Mouse (Mus musculus) midbrain, embryonic 14.5 days (tissue): ENCODE data around the gene Ppp1r9b. TPM values are rescaled to one million over a fixed set of nuclear protein-coding genes. Genes with fewer than 3 reads are reported as not detected.

ENCODE experiments used
- ATAC-seq: fragments of 200-750 bp; cut with Nextera tagmentation; 2 replicates; pipeline ENCODE4 v1.8.0; 2017; ENCODE audit warnings: moderate number of reproducible peaks, moderate library complexity; ENCODE audit not compliant: low FRiP score, low TSS enrichment
- DNase-seq: peaks from one replicate; pipeline ENCODE4 v3.0.0-alpha.2; 2015
- H3K27ac ChIP-seq: fragments of 300-500 bp; sonication (generic); replicated peaks from 2 replicates; pipeline ENCODE4 v1.5.1; 2014; ENCODE audit warnings: mild to moderate bottlenecking, low read depth, low read length, moderate library complexity
- H3K27me3 ChIP-seq: fragments of 300-500 bp; sonication (generic); 2 replicates; pipeline ENCODE4 v1.6.1; 2014; ENCODE audit warnings: low read length, control low read depth, mixed read lengths; ENCODE audit not compliant: control insufficient read depth, insufficient read depth
- H3K36me3 ChIP-seq: fragments of 300-500 bp; sonication (generic); 2 replicates; pipeline ENCODE4 v1.6.1; 2014; ENCODE audit warnings: low read length, control low read depth; ENCODE audit not compliant: control insufficient read depth, insufficient read depth
- H3K4me1 ChIP-seq: fragments of 300-500 bp; sonication (generic); 2 replicates; pipeline ENCODE4 v1.6.1; 2014; ENCODE audit warnings: mild to moderate bottlenecking, antibody characterized with exemption, low read length, control low read depth; ENCODE audit not compliant: control insufficient read depth, insufficient read depth
- H3K4me2 ChIP-seq: fragments of 300-500 bp; sonication (generic); 2 replicates; pipeline ENCODE4 v1.6.1; 2014; ENCODE audit warnings: mild to moderate bottlenecking, low read length, moderate library complexity
- H3K4me3 ChIP-seq: fragments of 300-500 bp; sonication (generic); replicated peaks from 2 replicates; pipeline ENCODE4 v1.5.1; 2014; ENCODE audit warnings: low read depth, low read length
- H3K9ac ChIP-seq: fragments of 300-500 bp; sonication (generic); replicated peaks from 2 replicates; pipeline ENCODE4 v1.6.1; 2014; ENCODE audit warnings: mild to moderate bottlenecking, low read length, moderate library complexity
- H3K9me3 ChIP-seq: fragments of 300-500 bp; sonication (generic); 2 replicates; pipeline ENCODE4 v1.6.1; 2016; ENCODE audit warnings: low read length, control low read depth, mixed read lengths; ENCODE audit not compliant: control insufficient read depth
- WGBS: fragments of 180-500 bp; shearing (Covaris S2); extraction: QIAGEN DNeasy Blood & Tissue Kit; methylation state at CpG from one replicate; pipeline ENCODE4 v1.1.7; 2014; 5-methylcytosine and 5-hydroxymethylcytosine counted together
- polyA plus RNA-seq: library from polyadenylated mRNA; unstranded; fragments of >200 nt; fragmentation: Nextera tagmentation; extraction: Ambion mirVana; gene quantifications from 2 replicates; pipeline ENCODE4 v1.2.1, GENCODE M21; 2014

Ppp1r9b gene
- polyA plus RNA-seq, 1 experiment from 2014 or later, result 27.6 TPM

DNA sequence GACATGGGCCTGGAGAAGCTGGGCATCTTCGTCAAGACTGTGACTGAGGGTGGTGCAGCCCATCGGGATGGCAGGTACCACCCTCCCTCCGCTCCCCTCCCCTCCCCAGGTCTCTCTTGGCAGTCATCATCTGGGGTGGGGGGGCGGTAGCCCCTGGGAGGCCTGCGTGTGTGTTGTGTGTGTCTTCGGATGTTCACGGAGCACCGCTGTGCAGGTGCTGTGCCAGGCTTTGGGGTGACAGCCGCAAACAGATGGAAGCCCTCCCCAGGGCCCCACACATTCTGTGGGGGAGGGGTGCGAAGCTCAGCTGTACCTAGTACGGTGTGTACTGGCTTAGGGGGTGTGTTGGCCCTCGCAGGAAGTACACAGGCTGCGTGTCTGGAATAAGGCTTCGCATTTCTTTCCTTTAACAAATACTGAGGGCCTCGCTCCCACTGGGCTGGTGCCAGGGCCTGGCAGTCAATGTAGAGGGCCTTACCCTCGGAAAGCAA, 7.3 kb downstream of the Ppp1r9b start:
- peaks cover 39% of the 10 kb centered on the region for H3K4me1 ChIP-seq
- DNase-seq, result no peak
- no peak overlapping the region for H3K4me3 ChIP-seq
- H3K4me2 ChIP-seq, result no peak overlapping the region
- H3K27me3 ChIP-seq, result no peaks in the 10 kb centered on the region
- no peak for ATAC-seq
- H3K27ac ChIP-seq, result no peak overlapping the region
- 80% methylated on average over 16 of the region's 16 CpGs for WGBS
- peaks cover 67% of the 10 kb centered on the region for H3K36me3 ChIP-seq
- H3K9ac ChIP-seq, result no peak overlapping the region
- no peaks in the 10 kb centered on the region for H3K9me3 ChIP-seq

DNA sequence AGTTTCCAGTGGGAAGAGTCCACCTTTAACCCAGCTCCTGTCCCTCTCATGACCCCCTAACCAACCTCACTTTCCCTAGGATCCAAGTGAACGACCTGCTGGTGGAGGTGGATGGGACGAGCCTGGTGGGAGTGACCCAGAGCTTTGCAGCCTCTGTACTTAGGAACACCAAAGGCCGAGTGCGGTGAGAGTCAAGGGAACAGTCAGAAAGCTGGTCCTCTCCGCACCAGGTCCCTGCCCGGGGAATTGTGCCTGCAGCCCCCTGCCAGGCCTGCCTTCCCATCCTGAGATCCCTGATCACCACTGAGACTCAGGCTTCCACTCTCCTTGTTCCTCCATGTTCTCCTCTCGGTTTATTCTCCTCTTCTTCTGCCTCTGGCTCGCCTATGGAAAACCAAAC, 9.3 kb downstream of the Ppp1r9b start:
- H3K36me3 ChIP-seq, result peaks cover 88% of the 10 kb centered on the region
- WGBS, result 80% methylated on average over 8 of the region's 8 CpGs
- DNase-seq, result no peak

DNA sequence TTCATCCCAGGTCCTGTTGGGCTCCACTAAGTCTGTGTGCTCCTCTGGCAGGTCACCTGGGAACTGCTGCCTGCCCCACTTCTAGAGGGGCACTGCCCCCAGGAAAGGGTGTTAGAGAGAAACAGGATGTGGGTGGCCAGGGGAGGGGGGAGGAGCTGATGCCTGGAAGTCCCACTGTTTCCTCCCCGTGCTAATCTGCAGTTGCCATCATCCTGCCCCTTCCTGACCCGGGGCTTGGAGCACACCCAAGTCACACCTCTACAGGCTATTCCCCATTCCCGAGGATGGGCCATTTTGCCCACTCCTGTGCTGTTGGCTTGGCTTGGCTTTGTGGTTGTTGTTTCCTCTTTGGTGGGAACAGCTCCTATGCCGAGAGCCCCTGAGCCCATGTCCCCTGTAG, 9.7 kb downstream of the Ppp1r9b start:
- DNase-seq (no peak), ATAC-seq (no peak)
- peak overlapping the region; percentile 21 for H3K4me2 ChIP-seq
- no peaks in the 10 kb centered on the region for H3K9me3 ChIP-seq
- H3K4me1 ChIP-seq, result peaks cover 14% of the 10 kb centered on the region
- 54% methylated on average over 4 of the region's 4 CpGs for WGBS
- H3K27ac ChIP-seq, result peak overlapping the region; percentile 78
- H3K9ac ChIP-seq, result no peak overlapping the region
- no peaks in the 10 kb centered on the region for H3K27me3 ChIP-seq
- H3K36me3 ChIP-seq, result peaks cover 92% of the 10 kb centered on the region
- no peak overlapping the region for H3K4me3 ChIP-seq

More for the DNA sequence above, 9.3 kb downstream of the Ppp1r9b start:
- no peaks in the 10 kb centered on the region for H3K27me3 ChIP-seq
- H3K4me2 ChIP-seq, result no peak overlapping the region
- no peaks in the 10 kb centered on the region for H3K9me3 ChIP-seq
- H3K27ac ChIP-seq, result peak overlapping the region; percentile 78; the same call in 1 of the 2 replicates
- no peak overlapping the region for H3K9ac ChIP-seq
- peaks cover 19% of the 10 kb centered on the region for H3K4me1 ChIP-seq
- H3K4me3 ChIP-seq, result no peak overlapping the region
- no peak for ATAC-seq

DNA sequence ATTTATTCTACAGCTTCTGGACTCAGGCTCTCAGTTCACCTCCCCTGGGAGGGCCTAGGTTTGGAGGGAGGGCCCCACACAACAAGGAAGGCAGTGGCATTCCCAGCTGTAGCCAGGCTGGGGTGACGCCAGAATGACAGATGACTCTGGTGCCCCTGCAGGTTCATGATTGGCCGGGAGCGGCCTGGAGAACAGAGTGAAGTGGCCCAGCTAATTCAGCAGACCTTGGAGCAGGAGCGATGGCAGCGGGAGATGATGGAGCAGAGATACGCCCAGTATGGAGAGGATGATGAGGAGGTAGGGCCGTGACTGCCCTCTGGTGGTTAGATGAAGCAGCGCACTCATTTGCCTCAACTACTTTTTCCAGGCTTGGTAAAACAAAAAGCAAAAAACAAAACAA, 10.2 kb downstream of the Ppp1r9b start:
- peak; percentile 85 for DNase-seq
- Histone ChIP-seq H3K9me3 (no peaks in the 10 kb centered on the region), H3K4me3 (no peak overlapping the region), H3K4me1 (peaks cover 12% of the 10 kb centered on the region), H3K36me3 (peaks cover 96% of the 10 kb centered on the region), H3K27me3 (no peaks in the 10 kb centered on the region), H3K4me2 (peak overlapping the region; percentile 21), H3K27ac (peak overlapping the region; percentile 78), H3K9ac (no peak overlapping the region)
- peak; percentile 62; the same call in 1 of the 2 replicates for ATAC-seq
- 2% methylated on average over 8 of the region's 8 CpGs for WGBS

DNA sequence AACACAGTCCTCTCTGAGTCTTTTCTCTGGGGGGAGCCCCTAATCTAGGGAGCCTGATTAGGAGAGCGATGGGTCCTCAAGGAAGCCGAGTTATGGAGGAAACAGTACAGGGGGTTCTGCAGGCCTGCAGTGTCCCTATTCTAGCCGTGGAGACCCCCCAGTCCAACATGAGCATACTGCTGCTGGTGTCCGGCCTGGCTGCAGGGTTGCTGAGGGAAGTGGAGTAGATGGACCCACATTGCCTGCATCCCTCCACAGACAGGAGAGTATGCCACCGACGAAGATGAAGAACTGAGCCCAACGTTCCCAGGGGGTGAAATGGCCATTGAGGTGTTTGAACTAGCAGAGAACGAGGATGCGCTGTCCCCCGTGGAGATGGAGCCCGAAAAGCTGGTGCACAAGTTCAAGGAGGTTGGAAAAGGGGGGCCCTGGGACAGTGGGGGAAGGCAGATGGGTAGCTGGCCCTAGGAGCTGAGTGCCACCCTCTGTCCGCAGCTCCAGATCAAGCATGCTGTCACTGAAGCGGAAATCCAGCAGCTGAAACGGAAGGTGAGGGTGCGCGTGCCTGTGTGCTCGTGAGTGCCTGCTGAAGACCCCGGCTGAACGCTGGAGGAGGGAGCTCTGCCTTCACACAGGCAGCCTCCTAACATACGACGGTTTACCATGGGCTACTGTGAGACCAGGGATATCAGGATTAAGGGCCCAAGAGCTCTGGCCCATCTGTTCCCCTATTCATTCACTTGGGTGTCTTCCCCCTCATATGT, 10.9 kb downstream of the Ppp1r9b start:
- Histone ChIP-seq H3K27ac (no peak overlapping the region), H3K27me3 (no peaks in the 10 kb centered on the region), H3K4me3 (no peak overlapping the region), H3K4me2 (no peak overlapping the region), H3K9me3 (no peaks in the 10 kb centered on the region), H3K9ac (no peak overlapping the region), H3K4me1 (peaks cover 16% of the 10 kb centered on the region), H3K36me3 (peaks cover 89% of the 10 kb centered on the region)
- WGBS, result 89% methylated on average over 21 of the region's 21 CpGs
- DNase-seq, result no peak
- no peak for ATAC-seq

DNA sequence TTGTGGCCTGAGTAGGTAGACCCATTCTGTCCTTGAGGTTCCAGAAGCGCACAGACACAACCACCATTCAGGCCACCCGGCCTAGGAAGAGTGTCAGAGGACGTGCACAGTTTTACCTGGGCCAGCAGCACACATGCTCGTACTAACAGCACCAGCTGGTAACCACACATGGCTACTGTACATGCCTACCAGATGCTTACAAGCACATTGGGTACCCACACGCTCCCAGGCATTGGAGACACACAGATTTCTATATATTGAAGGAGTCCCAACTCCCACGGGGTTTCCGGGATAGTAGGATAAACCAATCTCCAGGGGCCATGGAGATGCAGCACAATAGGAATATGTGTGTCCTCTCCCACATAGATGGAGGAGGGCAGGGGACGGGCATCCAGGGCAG, 11.9 kb downstream of the Ppp1r9b start:
- peaks cover 80% of the 10 kb centered on the region for H3K36me3 ChIP-seq

DNA sequence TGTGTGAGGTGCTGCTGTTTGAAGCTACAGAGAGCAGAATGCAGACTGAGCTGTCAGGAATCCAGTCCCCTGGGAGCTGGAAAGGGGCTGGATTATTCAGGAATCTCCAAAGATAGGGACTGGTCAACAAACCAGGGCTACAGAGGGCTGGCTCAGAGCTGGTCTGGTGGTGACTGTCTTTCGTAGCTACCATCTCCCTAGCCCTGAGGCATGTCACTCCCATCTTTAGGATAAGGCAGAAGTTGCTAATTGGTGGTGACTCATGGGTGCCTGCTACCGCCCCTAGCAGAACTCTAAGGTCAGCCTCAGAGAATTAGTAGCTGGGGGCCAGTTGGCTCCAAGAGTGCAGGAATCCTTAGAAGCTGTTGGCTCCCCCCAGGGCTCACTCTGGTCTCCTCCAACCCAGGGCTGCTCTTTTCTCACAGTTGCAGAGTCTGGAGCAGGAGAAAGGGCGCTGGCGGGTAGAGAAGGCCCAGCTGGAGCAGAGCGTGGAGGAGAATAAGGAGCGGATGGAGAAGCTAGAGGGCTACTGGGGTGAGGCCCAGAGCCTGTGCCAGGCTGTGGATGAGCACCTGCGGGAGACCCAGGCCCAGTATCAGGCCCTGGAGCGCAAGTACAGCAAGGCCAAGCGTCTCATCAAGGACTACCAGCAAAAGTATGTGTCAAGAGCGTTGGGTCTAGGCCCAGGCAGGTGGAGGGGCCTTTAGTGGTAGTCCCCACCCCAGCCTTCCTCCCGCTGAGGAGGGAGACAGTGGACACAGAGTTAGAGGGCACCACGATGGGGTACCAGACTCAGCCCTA, 13.5 kb downstream of the Ppp1r9b start:
- Histone ChIP-seq H3K9me3 (no peaks in the 10 kb centered on the region), H3K4me2 (no peak overlapping the region), H3K27ac (peak overlapping the region; percentile 1; the same call in 1 of the 2 replicates), H3K27me3 (no peaks in the 10 kb centered on the region), H3K9ac (no peak overlapping the region), H3K36me3 (peaks cover 64% of the 10 kb centered on the region), H3K4me1 (peaks cover 35% of the 10 kb centered on the region), H3K4me3 (no peak overlapping the region)
- 85% methylated on average over 12 of the region's 12 CpGs for WGBS
- DNase-seq, result no peak
- no peak for ATAC-seq

More for the DNA sequence above, 11.9 kb downstream of the Ppp1r9b start:
- DNase-seq, result no peak
- ATAC-seq, result no peak
- H3K9me3 ChIP-seq, result no peaks in the 10 kb centered on the region
- no peaks in the 10 kb centered on the region for H3K27me3 ChIP-seq
- peaks cover 20% of the 10 kb centered on the region for H3K4me1 ChIP-seq
- no peak overlapping the region for H3K9ac ChIP-seq
- H3K27ac ChIP-seq, result no peak overlapping the region
- H3K4me2 ChIP-seq, result no peak overlapping the region
- WGBS, result 95% methylated on average over 8 of the region's 8 CpGs
- H3K4me3 ChIP-seq, result no peak overlapping the region

DNA sequence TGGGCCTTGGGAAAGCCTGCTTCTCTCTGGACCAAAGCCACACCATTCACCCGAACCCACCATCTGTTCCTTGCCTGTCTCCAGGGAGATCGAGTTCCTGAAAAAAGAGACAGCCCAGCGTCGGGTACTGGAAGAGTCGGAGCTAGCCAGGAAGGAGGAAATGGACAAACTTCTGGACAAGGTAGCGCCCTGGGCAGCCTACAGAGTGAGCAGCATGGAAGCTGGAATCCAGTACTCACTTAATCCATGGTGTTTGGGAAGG, 14.0 kb downstream of the Ppp1r9b start:
- WGBS, result 63% methylated on average over 6 of the region's 6 CpGs
- Histone ChIP-seq H3K4me3 (no peak overlapping the region), H3K36me3 (peaks cover 59% of the 10 kb centered on the region), H3K9ac (no peak overlapping the region), H3K27me3 (no peaks in the 10 kb centered on the region), H3K4me2 (no peak overlapping the region), H3K4me1 (peaks cover 35% of the 10 kb centered on the region), H3K9me3 (no peaks in the 10 kb centered on the region), H3K27ac (peak overlapping the region; percentile 1; the same call in 1 of the 2 replicates)
- DNase-seq (no peak), ATAC-seq (no peak)
